In the genomic region with DNA sequence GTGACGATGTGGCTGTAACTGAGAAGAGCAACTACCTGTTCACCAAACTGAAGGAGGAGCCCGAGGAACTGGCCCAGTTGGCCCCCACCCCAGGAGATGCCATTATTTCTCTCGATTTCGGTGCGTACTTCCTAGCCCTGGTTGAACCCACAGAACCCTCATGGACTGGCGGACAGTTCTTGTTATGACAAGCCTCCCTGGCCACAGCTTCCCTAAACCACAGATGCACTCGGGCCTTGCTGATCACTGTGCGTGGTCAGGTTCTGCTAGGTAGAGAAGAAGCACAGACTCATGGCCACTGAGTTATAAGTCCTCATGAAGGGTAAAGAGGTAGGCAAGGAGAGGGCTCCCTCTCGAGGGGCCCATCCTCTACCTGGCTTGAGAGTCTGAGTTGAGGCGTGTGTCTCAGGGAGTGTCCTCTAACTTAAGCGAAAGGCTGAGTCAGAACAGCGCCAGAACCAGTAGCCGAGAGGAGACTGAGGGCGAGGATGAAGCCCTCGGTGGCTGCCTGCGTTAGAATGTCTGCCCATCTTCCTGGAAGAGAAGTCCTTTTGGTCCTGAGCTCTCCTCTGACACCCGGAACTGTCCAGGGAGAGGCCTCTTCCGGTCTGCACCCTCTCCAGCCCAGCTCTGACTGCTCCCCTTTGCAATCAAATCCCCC, we compare ENCODE assay signal across 25 mouse cellular contexts.
A peak's percentile ranks its signal among the peaks of the same experiment; 100 is the strongest.
DNase-seq lines count a peak whose midpoint lies in the region; ATAC-seq and TF ChIP-seq lines count a peak whose summit lies in the region.
"Had no signal": no experiment of that assay in that cellular context is flagged by ENCODE, and none has a peak within 500 bp of the region (broad histone marks: within the 10 kb centered on the region; RNA-seq: fewer than 3 reads in every experiment).

No protein-coding gene starts in this region.

- H3K4me3 ChIP-seq in heart, embryonic 10.5 days, result no peak overlapping the region
- no peak overlapping the region for H3K4me3 ChIP-seq in liver, postnatal 0 days (ENCODE audit: low read depth, low read length)
- H3K4me3 ChIP-seq in liver, embryonic 12.5 days, result no peak overlapping the region
- H3K4me3 ChIP-seq: embryonic facial prominence, embryonic 13.5 days; forebrain, embryonic 10.5 days; liver, embryonic 15.5 days; midbrain, embryonic 12.5 days; neural tube, embryonic 13.5 days had no signal

- no peak for TF ChIP-seq CTCF in liver, postnatal 0 days (IDR thresholded peaks at IDR 0.05; ENCODE audit: low read depth)

- H3K27me3 ChIP-seq in heart, embryonic 10.5 days (ENCODE audit: insufficient read depth, poor library complexity, severe bottlenecking), result peaks cover 22% of the 10 kb centered on the region; the same call in 1 of the 2 replicates
- H3K27me3 ChIP-seq in liver, postnatal 0 days (ENCODE audit: insufficient read depth, low read length), result no peaks in the 10 kb centered on the region
- H3K27me3 ChIP-seq in liver, embryonic 12.5 days (replicated peaks), result peaks cover 13% of the 10 kb centered on the region; the same call in 1 of the 2 replicates
- H3K27me3 ChIP-seq: liver, embryonic 15.5 days; midbrain, embryonic 12.5 days; neural tube, embryonic 13.5 days had no signal

- ATAC-seq in liver, postnatal 0 days, result no peak
- no peak for ATAC-seq in liver, embryonic 12.5 days
- peak; percentile 61 for ATAC-seq in megakaryocyte progenitor cell, adult 5-6 weeks (replicated peaks; ENCODE audit: poor library complexity)
- ATAC-seq: CD4-positive, CD25-positive, alpha-beta regulatory T cell, adult 4 months had no signal

- H3K4me2 ChIP-seq in liver, postnatal 0 days (ENCODE audit: low read depth, low read length), result no peak overlapping the region
- H3K4me2 ChIP-seq in liver, embryonic 12.5 days, result no peak overlapping the region
- H3K4me2 ChIP-seq: embryonic facial prominence, embryonic 13.5 days; heart, embryonic 11.5 days; hindbrain, embryonic 14.5 days; liver, embryonic 15.5 days; midbrain, embryonic 12.5 days; neural tube, embryonic 13.5 days had no signal

- H3K9ac ChIP-seq in liver, postnatal 0 days (replicated peaks), result no peak overlapping the region
- no peak overlapping the region for H3K9ac ChIP-seq in liver, embryonic 12.5 days
- H3K9ac ChIP-seq: embryonic facial prominence, embryonic 13.5 days; hindbrain, embryonic 14.5 days; liver, embryonic 15.5 days; midbrain, embryonic 12.5 days; neural tube, embryonic 13.5 days had no signal

- peaks cover 21% of the 10 kb centered on the region for H3K4me1 ChIP-seq in heart, embryonic 10.5 days
- H3K4me1 ChIP-seq in liver, postnatal 0 days (ENCODE audit: insufficient read depth), result no peaks in the 10 kb centered on the region
- H3K4me1 ChIP-seq in liver, embryonic 12.5 days, result no peaks in the 10 kb centered on the region
- H3K4me1 ChIP-seq: forebrain, embryonic 10.5 days; liver, embryonic 15.5 days; midbrain, embryonic 12.5 days; neural tube, embryonic 13.5 days had no signal

- TF ChIP-seq EP300 in liver, postnatal 0 days (IDR thresholded peaks at IDR 0.05; ENCODE audit: low read depth), result no peak

- peaks cover 35% of the 10 kb centered on the region for H3K36me3 ChIP-seq in heart, embryonic 10.5 days
- H3K36me3 ChIP-seq in liver, postnatal 0 days (replicated peaks; ENCODE audit: insufficient read depth, low read length), result peaks cover 68% of the 10 kb centered on the region
- H3K36me3 ChIP-seq in liver, embryonic 12.5 days, result peaks cover 6% of the 10 kb centered on the region
- H3K36me3 ChIP-seq: embryonic facial prominence, embryonic 13.5 days; forebrain, embryonic 10.5 days; liver, embryonic 15.5 days; midbrain, embryonic 12.5 days; neural tube, embryonic 13.5 days had no signal

- WGBS in heart, embryonic 10.5 days, result 83% methylated on average over 18 of the region's 18 CpGs
- WGBS in liver, postnatal 0 days (ENCODE audit: insufficient replicate concordance), result 63% methylated on average over 18 of the region's 18 CpGs
- WGBS in liver, embryonic 12.5 days (ENCODE audit: insufficient replicate concordance), result 40% methylated on average over 18 of the region's 18 CpGs

- peak; percentile 68 for DNase-seq in heart, embryonic 10.5 days (ENCODE audit: low spot score)
- DNase-seq in heart, adult 18-20 months, result no peak
- peak; percentile 11 for DNase-seq in liver, postnatal 0 days
- peak; percentile 1 for DNase-seq in thymus, postnatal 0 days (ENCODE audit: low spot score)
- DNase-seq in thymus, postnatal 14 days, result no peak
- DNase-seq: adrenal gland, postnatal 25 days; cerebellum, adult 11-12 months; cerebellum, adult 9-11 months; gastrocnemius, postnatal 14 days; layer of hippocampus, postnatal 36 days; left cerebral cortex, postnatal 4 days; liver; right cerebral cortex, postnatal 4 days had no signal

- no peak overlapping the region for H3K27ac ChIP-seq in heart, embryonic 10.5 days
- H3K27ac ChIP-seq in liver, postnatal 0 days (ENCODE audit: low read depth), result no peak overlapping the region
- no peak overlapping the region for H3K27ac ChIP-seq in liver, embryonic 12.5 days
- H3K27ac ChIP-seq: embryonic facial prominence, embryonic 13.5 days; forebrain, embryonic 10.5 days; hindbrain, embryonic 14.5 days; kidney, postnatal 0 days; liver, embryonic 15.5 days; midbrain, embryonic 12.5 days; neural tube, embryonic 13.5 days; stomach, postnatal 0 days had no signal

- no peaks in the 10 kb centered on the region for H3K9me3 ChIP-seq in heart, embryonic 10.5 days
- H3K9me3 ChIP-seq in liver, postnatal 0 days (ENCODE audit: low read length), result no peaks in the 10 kb centered on the region
- no peaks in the 10 kb centered on the region for H3K9me3 ChIP-seq in liver, embryonic 12.5 days (replicated peaks)
- H3K9me3 ChIP-seq: embryonic facial prominence, embryonic 13.5 days; forebrain, embryonic 10.5 days; liver, embryonic 15.5 days; midbrain, embryonic 12.5 days; neural tube, embryonic 13.5 days had no signal

Comparison
In these comparisons a context has a peak if more than half of its experiments do, and no peak if none do; other contexts are left out.
1. DNase-seq: peak in heart, embryonic 10.5 days (single experiment), liver, postnatal 0 days (single experiment) and thymus, postnatal 0 days (single experiment); none in heart, adult 18-20 months (0 of 2) and thymus, postnatal 14 days (single experiment).